Mouse (Mus musculus): ENCODE data around the gene Nxt2. TPM values are rescaled to one million over a fixed set of nuclear protein-coding genes. Genes with fewer than 3 reads are reported as not detected.
"Not testable (repeated sequence)": the region's sequence is repeated elsewhere in the genome, so short reads cannot be mapped to it uniquely, and the experiment has no call there.

Gene Nxt2
- total RNA-seq (2021), result 10 to 100 TPM; 17.4 to 18.2 TPM

DNA sequence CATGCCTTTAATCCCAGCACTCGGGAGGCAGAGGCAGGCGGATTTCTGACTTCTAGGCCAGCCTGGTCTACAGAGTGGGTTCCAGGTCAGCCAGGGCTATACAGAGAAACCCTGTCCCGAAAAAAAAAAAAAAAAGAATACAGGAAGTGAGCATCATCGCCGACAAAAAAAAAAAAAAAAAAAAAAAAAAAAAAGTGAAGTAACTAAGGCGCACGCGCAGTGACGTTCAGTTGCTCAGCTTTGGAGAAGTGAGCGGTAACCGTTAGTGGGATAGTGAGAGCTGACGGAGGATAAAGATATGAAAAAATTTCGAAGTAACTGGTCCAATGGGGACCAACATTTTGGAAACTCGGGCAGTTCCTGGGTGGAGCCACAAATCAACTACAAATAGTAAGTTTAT lies at the start of gene Nxt2:
Nxt2 (plus strand) TSS at position 229 of the 400 bp plus-strand sequence.
- intact Hi-C loops (cut with DNase I), result no loop called here
- DNase-seq (ENCODE audit: extremely low spot score in 1 of 2, low spot score in 2 of 2), result no peak

DNA sequence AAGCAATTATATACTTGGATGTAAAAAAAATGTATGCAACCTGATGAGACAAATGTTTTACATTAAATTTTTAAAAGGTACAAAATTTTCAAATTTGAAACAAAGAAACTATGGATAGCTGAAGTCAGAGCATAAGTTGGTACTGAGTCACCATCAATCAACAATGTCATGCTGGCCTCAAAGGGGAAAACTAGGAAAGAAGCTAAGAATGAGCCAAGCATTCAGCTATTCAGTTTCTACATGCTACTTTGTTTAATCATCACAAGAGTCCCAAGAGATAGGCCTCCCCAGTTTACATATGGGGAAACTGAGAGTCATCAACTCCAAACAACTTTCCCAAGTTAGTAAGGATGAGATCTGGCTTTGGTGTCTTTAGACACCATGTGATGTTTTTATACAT lies 49.6 kb upstream of the Nxt2 start:
- no peak for DNase-seq (ENCODE audit: extremely low spot score in 1 of 2, low spot score in 2 of 2)
- intact Hi-C loops (cut with DNase I), result no loop called here

DNA sequence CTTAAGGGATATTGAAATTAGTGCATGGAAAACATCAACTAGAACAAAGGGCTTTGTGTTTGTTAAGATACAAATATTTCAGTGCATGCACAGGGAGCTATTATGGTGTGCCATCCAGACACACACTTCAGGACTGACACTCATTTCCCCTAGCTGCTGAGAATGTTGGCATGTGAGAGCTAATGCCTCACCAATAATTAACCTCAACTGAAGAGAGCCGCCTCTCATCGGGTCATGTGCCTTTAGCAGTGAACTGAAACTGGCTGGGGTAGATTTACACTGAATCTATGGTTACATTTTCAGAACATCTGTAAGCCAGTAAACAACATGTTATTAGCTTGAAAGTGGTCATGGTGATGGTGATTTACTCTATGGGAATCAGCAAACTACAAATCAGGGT lies 44.5 kb upstream of the Nxt2 start:
- intact Hi-C loops (cut with DNase I), result loop anchor here (10.0 kb wide), 1 partner anchor 967 kb away; no protein-coding TSS in a partner anchor
- DNase-seq (ENCODE audit: extremely low spot score in 1 of 2, low spot score in 2 of 2), result no peak

DNA sequence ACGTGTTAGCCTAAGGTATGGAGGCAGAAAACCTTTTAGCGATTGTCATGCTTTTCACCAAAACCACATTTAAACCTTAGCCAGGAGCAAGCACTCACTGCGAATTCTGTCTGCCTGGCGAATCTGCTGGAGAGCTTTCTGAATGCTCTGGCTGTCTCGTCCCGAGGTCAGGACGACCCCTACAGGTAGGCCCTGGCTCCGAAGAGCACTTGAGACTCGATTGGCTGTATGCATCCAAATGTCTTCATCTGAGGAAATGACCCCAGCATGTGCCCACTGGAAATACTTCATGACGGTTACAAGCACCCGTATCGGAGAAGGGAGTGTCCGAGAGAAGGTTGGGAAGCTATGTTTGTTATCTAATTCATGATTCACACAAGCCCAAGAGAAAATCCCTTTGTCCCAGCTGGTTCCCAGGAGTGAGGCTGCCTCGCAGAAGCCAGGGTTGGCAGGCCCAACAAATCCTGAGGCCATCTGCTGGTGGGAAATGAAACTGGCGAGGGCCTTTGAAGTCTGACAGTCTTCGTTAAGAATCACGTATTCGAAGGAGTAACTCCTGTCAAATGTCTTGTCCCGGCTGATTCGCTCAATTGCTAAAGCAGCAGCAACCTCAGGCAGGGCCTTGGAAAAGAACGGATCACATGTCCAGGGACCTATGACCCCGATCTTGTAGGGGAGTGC lies 37.4 kb upstream of the Nxt2 start:
- intact Hi-C loops (cut with DNase I), result loop anchor here (10.0 kb wide), 1 partner anchor 974 kb away; no protein-coding TSS in a partner anchor

GRCm38 (mm10) chrX:142190355-142190754 lies 36.2 kb upstream of the Nxt2 start:
- intact Hi-C loops (cut with DNase I), result no loop called here
- no peak for DNase-seq (ENCODE audit: extremely low spot score in 1 of 2, low spot score in 2 of 2)

More for the DNA sequence above, 37.4 kb upstream of the Nxt2 start:
- DNase-seq (ENCODE audit: extremely low spot score in 1 of 2, low spot score in 2 of 2), result peak; percentile 41 to 51

GRCm38 (mm10) chrX:142194420-142194819 lies 32.1 kb upstream of the Nxt2 start:
- intact Hi-C loops (cut with DNase I), result no loop called here

DNA sequence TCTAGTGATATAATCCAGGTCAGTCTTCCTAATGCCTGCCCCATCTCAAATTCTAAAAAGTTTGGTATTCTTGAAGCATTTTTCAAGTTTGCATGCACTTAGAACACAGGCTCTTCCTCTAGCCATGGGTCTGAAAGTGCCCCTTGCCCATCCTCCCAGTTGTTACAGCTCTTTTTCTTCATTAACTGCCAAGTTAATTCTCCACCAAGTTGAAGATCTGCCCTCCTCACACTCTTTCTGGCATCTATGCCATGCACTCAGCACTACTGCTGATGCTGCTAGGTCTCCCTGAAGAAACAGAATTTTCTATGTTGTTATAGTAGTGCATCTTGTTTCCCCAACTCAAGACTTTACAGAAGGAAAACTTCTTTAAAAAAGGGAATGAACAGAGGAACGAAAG lies 31.0 kb upstream of the Nxt2 start:
- intact Hi-C loops (cut with DNase I), result no loop called here
- no peak for DNase-seq (ENCODE audit: extremely low spot score in 1 of 2, low spot score in 2 of 2)

More at GRCm38 (mm10) chrX:142194420-142194819, 32.1 kb upstream of the Nxt2 start:
- peak; percentile 9 to 13 for DNase-seq (ENCODE audit: extremely low spot score in 1 of 2, low spot score in 2 of 2)

- intact Hi-C loops (cut with DNase I), result no loop called here
These were observed 29.7 kb upstream of the Nxt2 start, which contains the start of gene Gucy2f for GRCm38 (mm10) chrX:142196831-142197230. Gucy2f (minus strand) TSS chrX:142196931.

DNA sequence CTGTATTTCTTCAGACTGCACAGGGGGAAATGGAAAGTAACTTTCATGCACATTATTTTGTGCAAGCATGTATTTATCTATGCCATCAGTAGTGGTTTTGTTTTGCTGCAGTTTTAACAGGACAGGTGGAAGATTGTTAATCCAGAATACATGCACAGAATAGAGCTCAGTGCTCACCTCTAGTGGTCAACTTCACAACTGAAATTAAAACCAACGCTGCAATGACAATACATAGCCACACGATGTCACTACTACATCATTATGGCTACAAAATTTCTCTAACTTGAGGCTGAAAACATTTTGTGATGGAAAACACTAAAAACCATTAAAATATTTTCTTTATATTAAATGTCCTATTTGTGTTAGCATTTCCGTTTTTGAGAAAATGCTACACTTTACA lies 26.3 kb upstream of the Nxt2 start:
- peak in 1 of 2 experiments; percentile 45 for DNase-seq (ENCODE audit: extremely low spot score in 1 of 2, low spot score in 2 of 2)
- intact Hi-C loops (cut with DNase I), result loop anchor here (1.0 kb wide), 1 partner anchor 114 kb away; no protein-coding TSS in a partner anchor

More at GRCm38 (mm10) chrX:142196831-142197230, 29.7 kb upstream of the Nxt2 start, which contains the start of gene Gucy2f:
- no peak for DNase-seq (ENCODE audit: extremely low spot score in 1 of 2, low spot score in 2 of 2)

GRCm38 (mm10) chrX:142227398-142228054 lies 956 bp downstream of the Nxt2 start:
- peak in 1 of 2 experiments; percentile 37 for DNase-seq (ENCODE audit: extremely low spot score in 1 of 2, low spot score in 2 of 2)
- intact Hi-C loops (cut with DNase I), result no loop called here

- peak; percentile 35 to 86 for DNase-seq (ENCODE audit: extremely low spot score in 1 of 2, low spot score in 2 of 2)
- intact Hi-C loops (cut with DNase I), result no loop called here
These were observed 1.6 kb downstream of the Nxt2 start for GRCm38 (mm10) chrX:142228055-142228768.

DNA sequence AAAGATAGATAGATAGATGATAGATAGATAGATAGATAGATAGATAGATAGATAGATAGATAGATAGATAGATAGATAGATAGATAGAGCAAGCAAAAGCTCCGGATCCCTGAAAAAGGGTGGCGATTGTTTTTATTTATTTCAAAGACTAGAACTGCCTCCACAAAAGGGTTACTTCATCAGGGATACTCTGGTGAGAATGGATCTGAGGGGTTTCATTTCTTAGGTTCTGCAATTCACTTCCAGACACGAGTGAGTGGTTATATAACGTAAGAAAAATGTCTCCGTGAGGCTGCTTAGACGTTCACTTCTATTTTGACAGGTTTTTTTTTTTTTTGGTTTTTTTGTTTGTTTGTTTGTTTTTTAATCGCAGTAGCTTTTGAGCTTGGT lies 2.2 kb downstream of the Nxt2 start:
- no peak for DNase-seq (ENCODE audit: extremely low spot score in 1 of 2, low spot score in 2 of 2)
- intact Hi-C loops (cut with DNase I), result no loop called here

DNA sequence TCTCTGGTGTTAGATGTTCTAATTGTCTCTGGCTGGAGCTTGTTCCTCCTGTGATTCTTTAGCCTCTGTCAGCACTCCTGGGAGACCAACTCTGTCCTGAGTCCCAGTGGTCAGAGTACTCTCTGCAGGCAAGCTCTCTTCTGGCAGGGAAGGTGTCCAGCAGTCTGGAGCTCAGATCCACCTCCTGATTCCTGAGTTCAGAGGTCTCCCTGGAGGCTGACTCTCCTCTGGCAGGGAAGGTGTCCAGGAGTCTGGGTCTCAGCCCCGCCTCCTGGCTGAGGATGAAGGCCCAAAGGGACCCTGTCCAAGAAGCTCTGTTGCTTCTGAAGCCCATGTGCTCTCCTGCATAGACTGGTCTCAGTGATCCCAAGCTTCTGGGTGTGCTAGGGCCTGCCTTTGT lies 9.6 kb downstream of the Nxt2 start:
- intact Hi-C loops (cut with DNase I), result loop anchor here (2.0 kb wide), 1 partner anchor 79 kb away; no protein-coding TSS in a partner anchor
- DNase-seq (ENCODE audit: extremely low spot score in 1 of 2, low spot score in 2 of 2), result not testable (repeated sequence)

DNA sequence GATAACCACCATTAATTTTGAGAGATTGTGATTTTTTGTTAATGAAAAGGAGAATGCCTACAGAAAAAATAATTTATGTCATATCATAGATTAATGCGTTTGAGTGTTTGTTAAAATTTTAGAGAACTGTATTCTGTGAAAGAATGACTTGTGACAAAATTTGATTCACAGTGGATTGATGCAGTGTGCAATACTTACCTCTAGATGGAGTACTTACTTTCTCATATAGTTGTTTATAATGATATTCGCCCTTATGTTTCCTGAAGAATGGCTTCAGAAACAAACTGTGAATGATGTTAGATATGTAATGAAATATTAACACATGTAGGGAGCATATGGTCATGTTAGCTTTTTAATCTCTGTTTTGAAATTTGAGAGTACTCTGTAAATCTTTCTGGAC lies 10.5 kb downstream of the Nxt2 start:
- no peak for DNase-seq (ENCODE audit: extremely low spot score in 1 of 2, low spot score in 2 of 2)
- intact Hi-C loops (cut with DNase I), result loop anchor here (2.0 kb wide), 1 partner anchor 78 kb away; no protein-coding TSS in a partner anchor

DNA sequence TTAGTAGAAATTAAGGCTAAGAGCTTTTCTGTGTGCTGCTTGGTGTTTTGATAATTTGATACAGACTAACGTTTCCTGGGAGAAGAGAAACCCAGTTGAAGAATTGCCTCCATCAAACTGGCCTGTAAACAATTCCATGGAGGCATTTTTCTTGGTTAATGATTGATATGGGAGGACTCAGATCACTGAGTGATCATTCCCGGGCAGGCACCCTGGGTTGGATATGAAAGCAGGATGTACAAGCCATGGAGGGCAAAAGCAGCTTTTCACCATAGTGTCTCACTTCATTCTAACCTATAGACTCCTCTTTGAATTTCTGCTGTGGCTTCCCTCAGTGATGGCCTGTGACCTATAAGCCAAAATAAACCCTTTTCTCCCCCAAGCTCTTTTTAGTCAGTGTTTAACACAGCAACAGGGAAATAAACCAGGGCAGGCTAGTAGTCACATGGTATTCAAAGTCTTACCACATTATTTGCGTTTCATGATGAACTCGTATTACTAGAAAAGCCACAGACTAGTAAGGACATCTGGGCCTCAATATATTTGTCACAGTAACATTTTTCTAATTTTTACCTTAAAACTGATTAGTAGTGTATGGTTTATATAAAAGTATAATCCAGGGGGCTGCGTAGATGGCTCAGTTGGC lies 19.2 kb downstream of the Nxt2 start:
- intact Hi-C loops (cut with DNase I), result no loop called here
- DNase-seq (ENCODE audit: extremely low spot score in 1 of 2, low spot score in 2 of 2), result no peak

DNA sequence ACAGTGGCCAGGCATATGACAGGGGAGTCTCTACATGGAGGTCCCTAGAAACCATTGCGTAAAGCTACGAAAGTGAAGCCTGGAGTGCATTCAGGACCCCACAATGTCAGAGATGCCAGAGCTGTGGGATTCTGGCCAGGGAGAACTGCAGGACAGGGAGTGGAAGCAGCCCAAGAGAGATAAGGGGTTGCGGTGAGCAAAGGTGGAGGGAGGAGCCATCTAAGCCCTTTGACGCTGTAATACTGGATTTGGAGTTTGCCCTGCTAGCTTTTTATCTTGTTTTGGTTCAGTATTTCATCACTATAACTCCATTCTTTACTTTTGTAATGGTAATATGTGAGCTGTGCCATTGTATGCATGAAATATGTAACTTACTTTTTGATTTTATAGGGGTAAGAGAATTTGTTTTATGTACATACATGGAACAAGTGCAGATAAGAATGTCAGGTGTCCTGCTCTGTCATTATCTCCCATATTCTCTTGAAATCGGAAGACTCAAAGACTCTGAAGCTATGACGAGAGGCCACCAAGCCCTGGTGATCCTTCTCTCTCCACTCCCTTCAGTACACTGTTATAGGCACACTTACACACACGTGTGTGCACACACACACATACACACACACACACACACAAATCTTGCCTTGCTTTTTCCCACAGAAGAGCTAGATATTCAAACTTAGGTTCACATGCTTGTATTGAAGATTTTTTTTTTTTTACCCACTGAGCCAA lies 23.6 kb downstream of the Nxt2 start:
- intact Hi-C loops (cut with DNase I), result no loop called here
- DNase-seq (ENCODE audit: extremely low spot score in 1 of 2, low spot score in 2 of 2), result no peak

DNA sequence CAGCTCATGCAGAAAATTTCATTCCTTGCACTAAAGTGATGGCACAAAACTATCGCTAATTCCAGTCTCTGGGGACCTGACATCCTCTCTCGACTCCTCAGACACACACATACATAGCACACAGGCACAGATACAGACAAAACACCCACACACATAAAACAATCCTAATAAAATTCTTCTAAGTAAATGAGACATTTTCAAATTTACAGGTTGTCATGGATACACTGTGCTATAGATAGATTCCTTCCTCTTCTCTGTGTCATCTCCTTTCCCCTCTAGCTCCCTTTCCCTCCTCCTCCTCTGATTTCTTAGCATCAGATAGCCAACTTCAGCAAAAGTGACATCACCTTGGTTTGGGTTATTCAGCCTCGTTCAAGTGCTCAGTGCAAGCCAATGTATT lies 49.5 kb downstream of the Nxt2 start:
- intact Hi-C loops (cut with DNase I), result no loop called here
- no peak for DNase-seq (ENCODE audit: extremely low spot score in 1 of 2, low spot score in 2 of 2)

DNA sequence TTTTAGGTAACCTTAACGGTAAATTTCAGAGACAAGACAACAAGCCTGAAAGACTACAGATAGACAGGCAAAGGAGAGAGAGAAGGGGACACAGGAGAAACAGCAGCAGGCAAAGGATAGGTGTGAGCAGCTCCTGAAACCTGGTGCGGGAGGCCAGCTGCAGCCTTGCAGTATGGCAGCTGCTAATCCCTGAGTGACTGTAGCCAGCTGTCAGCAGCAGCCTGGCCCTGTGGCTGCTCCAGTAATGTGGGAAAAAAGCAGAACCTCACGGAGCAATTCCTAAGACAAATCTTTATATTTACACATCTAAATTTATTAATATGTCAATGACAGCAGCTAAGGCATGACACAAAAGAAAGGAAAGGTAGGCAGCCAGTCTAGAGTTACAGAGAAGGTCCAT lies 50.0 kb downstream of the Nxt2 start:
- intact Hi-C loops (cut with DNase I), result no loop called here
- DNase-seq (ENCODE audit: extremely low spot score in 1 of 2, low spot score in 2 of 2), result no peak

Measured in left cerebral cortex, postnatal 10 days (tissue).